Mouse (Mus musculus): ENCODE measurements around the gene Vwa7. TPM values are rescaled to one million over a fixed set of nuclear protein-coding genes. Genes with fewer than 3 reads are reported as not detected.

The Vwa7 gene
- total and polyA plus RNA-seq, 3 experiments, result 9.8 to 10.4 TPM; not detected in 1

DNA sequence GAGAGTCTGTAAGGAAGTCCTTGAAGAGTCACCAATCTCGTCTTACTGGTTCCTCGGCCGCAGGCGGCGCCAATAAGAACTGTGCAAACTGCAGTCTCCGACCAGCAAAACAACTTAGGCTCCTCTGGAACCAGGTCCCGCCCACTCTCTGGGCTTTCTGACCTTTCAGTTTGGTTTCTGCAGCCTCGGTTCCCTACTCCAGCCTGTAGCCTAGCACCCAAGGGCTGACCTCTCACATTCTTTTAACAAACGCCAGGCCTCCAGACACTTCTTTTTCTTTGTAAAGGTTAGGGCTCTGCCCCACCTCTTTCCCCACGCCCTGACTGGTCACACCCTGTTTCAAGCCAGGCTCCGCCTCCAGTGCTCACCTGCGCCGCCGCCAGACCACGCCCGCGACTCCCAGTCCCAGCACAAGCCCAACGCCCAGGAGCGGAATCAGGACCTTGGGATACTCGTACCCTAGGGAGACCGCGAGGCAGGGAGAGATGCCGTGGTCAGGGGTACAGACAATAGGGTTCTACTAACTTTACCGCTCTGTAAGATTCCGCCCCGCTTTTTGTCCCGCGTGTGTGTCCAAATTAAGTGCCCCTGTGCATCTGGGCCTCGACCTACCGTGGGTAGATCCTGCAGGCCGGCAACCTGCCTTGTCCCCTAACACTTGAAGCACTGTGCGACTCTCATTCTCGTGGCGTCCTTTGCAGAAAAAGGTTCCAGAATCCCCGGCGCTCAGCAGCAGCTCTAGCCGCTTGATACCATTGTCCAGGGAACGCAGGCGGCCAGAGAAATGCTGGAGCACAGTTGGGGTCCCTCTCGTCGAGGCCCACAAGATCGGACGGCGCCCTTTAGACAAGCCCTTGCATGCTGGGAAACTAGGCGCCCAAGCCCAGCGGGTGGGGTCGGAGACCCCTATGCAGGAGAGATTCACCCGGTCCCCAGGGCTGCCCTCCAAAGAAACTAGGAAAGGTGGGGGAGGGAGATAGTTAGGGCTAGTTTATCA lies 48.9 kb downstream of the Vwa7 start, which contains the start of gene Ly6g6c:
Ly6g6c (plus strand) TSS at position 438 of the 997 bp plus-strand sequence.
- Histone ChIP-seq H3K79me2 (ENCODE audit: control insufficient read depth, insufficient read depth, low read length, poor library complexity) (no peaks in the 10 kb centered on the region), H3K4me3 (ENCODE audit: control insufficient read depth in 1 of 2, insufficient read depth in 1 of 2, low read depth in 2 of 2, low read length in 2 of 2) (no peak within 1 kb of the TSS), H3K27me3 (ENCODE audit: control insufficient read depth in 1 of 2, insufficient read depth in 2 of 2, low read length in 2 of 2) (no peaks in the 10 kb centered on the region), H3K4me1 (ENCODE audit: control insufficient read depth in 1 of 2, insufficient read depth in 2 of 2, low read length in 2 of 2) (peaks cover 0 to 9% of the 10 kb centered on the region in 2 experiments; a peak in 3 of 4 replicates), H3K36me3 (ENCODE audit: control insufficient read depth in 1 of 2, insufficient read depth in 2 of 2, low read length in 2 of 2) (no peaks in the 10 kb centered on the region; a peak in 1 of 4 replicates), H3K27ac (ENCODE audit: control insufficient read depth, low read depth, low read length) (no peak within 1 kb of the TSS), H3K9ac (ENCODE audit: control insufficient read depth, low read depth, low read length, poor library complexity, severe bottlenecking) (no peak within 1 kb of the TSS), H3K9me3 (replicated peaks; ENCODE audit: insufficient read depth, low read length) (no peaks in the 10 kb centered on the region)
- TF ChIP-seq KAT2A (conservative IDR thresholded peaks at IDR 0.05; ENCODE audit: low read depth, low read length) (no peak), ELF1 (IDR thresholded peaks at IDR 0.05; ENCODE audit: low read depth, low read length) (no peak), ZNF384 (IDR thresholded peaks at IDR 0.05; ENCODE audit: low read depth, low read length) (no peak), MXI1 (IDR thresholded peaks at IDR 0.05; ENCODE audit: low read depth, low read length) (no peak), MYB (IDR thresholded peaks at IDR 0.05; ENCODE audit: low read depth, low read length) (no peak), NRF1 (IDR thresholded peaks at IDR 0.05; ENCODE audit: insufficient read depth, low read depth, low read length, poor library complexity, severe bottlenecking) (no peak), USF1 (IDR thresholded peaks at IDR 0.05; ENCODE audit: low read depth, low read length) (no peak), UBTF (IDR thresholded peaks at IDR 0.05; ENCODE audit: borderline replicate concordance, insufficient read depth, low read depth, low read length) (no peak), MYC (IDR thresholded peaks at IDR 0.05; ENCODE audit: low read depth, low read length) (no peak), BHLHE40 (IDR thresholded peaks at IDR 0.05; ENCODE audit: borderline replicate concordance, low read depth, low read length) (no peak)
- no peak for DNase-seq (ENCODE audit: low read depth, low spot score)

GRCm38 (mm10) chr17:35066084-35066483 lies 49.7 kb downstream of the Vwa7 start, which contains the start of gene Mpig6b:
Mpig6b (minus strand) TSS chr17:35066184.
- no peaks in the 10 kb centered on the region; a peak in 1 of 4 replicates for H3K36me3 ChIP-seq (ENCODE audit: control insufficient read depth in 1 of 2, insufficient read depth in 2 of 2, low read length in 2 of 2)
- H3K4me1 ChIP-seq (ENCODE audit: control insufficient read depth in 1 of 2, insufficient read depth in 2 of 2, low read length in 2 of 2), result peaks cover 0 to 15% of the 10 kb centered on the region in 2 experiments; a peak in 3 of 4 replicates
- no peak for DNase-seq (ENCODE audit: low read depth, low spot score)
- no peak for TF ChIP-seq ELF1 (IDR thresholded peaks at IDR 0.05; ENCODE audit: low read depth, low read length)
- TF ChIP-seq HCFC1 (IDR thresholded peaks at IDR 0.05; ENCODE audit: low read depth, low read length), result no peak
- no peak for TF ChIP-seq ZC3H11A (IDR thresholded peaks at IDR 0.05; ENCODE audit: low read depth, low read length)
- TF ChIP-seq KAT2A (conservative IDR thresholded peaks at IDR 0.05; ENCODE audit: low read depth, low read length), result no peak
- TF ChIP-seq SIN3A (IDR thresholded peaks at IDR 0.05; ENCODE audit: low read length), result no peak
- no peak for TF ChIP-seq EP300 (IDR thresholded peaks at IDR 0.05; ENCODE audit: low read depth in 1 of 2, low read length in 2 of 2)
- no peak for TF ChIP-seq E2F4 (IDR thresholded peaks at IDR 0.05; ENCODE audit: borderline replicate concordance, low read depth, low read length)
- TF ChIP-seq RAD21 (IDR thresholded peaks at IDR 0.05; ENCODE audit: low read depth, low read length), result no peak
- TF ChIP-seq NELFE (IDR thresholded peaks at IDR 0.05; ENCODE audit: low read depth, low read length), result no peak
- H3K9ac ChIP-seq (ENCODE audit: control insufficient read depth, low read depth, low read length, poor library complexity, severe bottlenecking), result no peak within 1 kb of the TSS
- no peaks in the 10 kb centered on the region for H3K27me3 ChIP-seq (ENCODE audit: control insufficient read depth in 1 of 2, insufficient read depth in 2 of 2, low read length in 2 of 2)
- no peak within 1 kb of the TSS for H3K4me3 ChIP-seq (ENCODE audit: control insufficient read depth in 1 of 2, insufficient read depth in 1 of 2, low read depth in 2 of 2, low read length in 2 of 2)
- no peaks in the 10 kb centered on the region for H3K79me2 ChIP-seq (ENCODE audit: control insufficient read depth, insufficient read depth, low read length, poor library complexity)
- H3K27ac ChIP-seq (ENCODE audit: control insufficient read depth, low read depth, low read length), result no peak within 1 kb of the TSS
- no peaks in the 10 kb centered on the region for H3K9me3 ChIP-seq (replicated peaks; ENCODE audit: insufficient read depth, low read length)

All from MEL (cell line).